Mouse (Mus musculus) intestine, embryonic 15.5 days (tissue): ENCODE measurements at regions not wholly inside any gene's neighbourhood (a gene's known extent, or its start where the extent isn't known, plus 50 kb on each side); places are given as distances from the start of the nearest gene placed in this dataset.
A peak's percentile ranks its signal among the peaks of the same experiment; 100 is the strongest.

Experiments used
- ATAC-seq: fragments of 200-750 bp; cut with Nextera tagmentation; 2 replicates; pipeline ENCODE4 v1.8.0; 2017; ENCODE audit warnings: moderate TSS enrichment, moderate library complexity
- H3K27ac ChIP-seq: fragments of 300-500 bp; sonication (generic); 2 replicates; pipeline ENCODE4 v1.5.1; 2015; ENCODE audit warnings: mild to moderate bottlenecking, inconsistent platforms
- H3K27me3 ChIP-seq: fragments of 300-500 bp; sonication (generic); replicated peaks from 2 replicates; pipeline ENCODE4 v1.6.1; 2015; ENCODE audit warnings: inconsistent platforms
- H3K36me3 ChIP-seq: fragments of 300-500 bp; sonication (generic); 2 replicates; pipeline ENCODE4 v1.6.1; 2015; ENCODE audit warnings: inconsistent platforms
- H3K4me1 ChIP-seq: fragments of 300-500 bp; sonication (generic); replicated peaks from 2 replicates; pipeline ENCODE4 v1.6.1; 2015; ENCODE audit warnings: inconsistent platforms
- H3K4me2 ChIP-seq: fragments of 300-500 bp; sonication (generic); replicated peaks from 2 replicates; pipeline ENCODE4 v1.6.1; 2015; ENCODE audit warnings: mild to moderate bottlenecking, inconsistent platforms
- H3K4me3 ChIP-seq: fragments of 300-500 bp; sonication (generic); replicated peaks from 2 replicates; pipeline ENCODE4 v1.5.1; 2015; ENCODE audit warnings: inconsistent platforms
- H3K9ac ChIP-seq: fragments of 300-500 bp; sonication (generic); 2 replicates; pipeline ENCODE4 v1.6.1; 2015; ENCODE audit warnings: inconsistent platforms
- H3K9me3 ChIP-seq: fragments of 300-500 bp; sonication (generic); 2 replicates; pipeline ENCODE4 v1.6.1; 2016; ENCODE audit warnings: inconsistent platforms
- WGBS: fragments of 180-500 bp; shearing (Covaris S2); methylation state at CpG from one replicate; pipeline ENCODE4 v1.1.7; 2015; 5-methylcytosine and 5-hydroxymethylcytosine counted together

DNA sequence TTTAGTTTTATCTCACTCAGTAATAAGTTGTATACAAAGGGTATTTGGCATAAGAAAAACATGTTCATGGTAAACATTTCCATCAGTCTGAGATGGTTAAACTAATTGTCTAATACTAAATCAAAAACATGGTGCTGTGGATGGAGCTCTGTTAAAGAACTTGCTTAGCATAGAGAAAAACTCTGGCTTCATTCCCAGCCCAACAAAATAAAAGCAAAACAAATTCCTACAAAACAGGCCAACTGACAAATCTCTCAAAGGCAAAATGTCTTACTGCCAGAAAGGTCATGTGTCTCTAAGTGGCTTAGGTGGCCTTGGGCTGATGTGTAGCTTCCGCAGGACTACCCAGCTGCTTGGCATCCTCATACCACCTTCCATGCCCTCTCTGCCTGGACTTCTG is 505.4 kb upstream of the Fbxo33 start:
- Histone ChIP-seq H3K9me3 (no peaks in the 10 kb centered on the region), H3K4me3 (no peak overlapping the region), H3K27me3 (no peaks in the 10 kb centered on the region), H3K36me3 (no peaks in the 10 kb centered on the region), H3K4me1 (no peaks in the 10 kb centered on the region), H3K27ac (no peak overlapping the region), H3K4me2 (no peak overlapping the region), H3K9ac (no peak overlapping the region)
- WGBS = 64% methylated on average over 1 of the region's 1 CpGs
- ATAC-seq = no peak

DNA sequence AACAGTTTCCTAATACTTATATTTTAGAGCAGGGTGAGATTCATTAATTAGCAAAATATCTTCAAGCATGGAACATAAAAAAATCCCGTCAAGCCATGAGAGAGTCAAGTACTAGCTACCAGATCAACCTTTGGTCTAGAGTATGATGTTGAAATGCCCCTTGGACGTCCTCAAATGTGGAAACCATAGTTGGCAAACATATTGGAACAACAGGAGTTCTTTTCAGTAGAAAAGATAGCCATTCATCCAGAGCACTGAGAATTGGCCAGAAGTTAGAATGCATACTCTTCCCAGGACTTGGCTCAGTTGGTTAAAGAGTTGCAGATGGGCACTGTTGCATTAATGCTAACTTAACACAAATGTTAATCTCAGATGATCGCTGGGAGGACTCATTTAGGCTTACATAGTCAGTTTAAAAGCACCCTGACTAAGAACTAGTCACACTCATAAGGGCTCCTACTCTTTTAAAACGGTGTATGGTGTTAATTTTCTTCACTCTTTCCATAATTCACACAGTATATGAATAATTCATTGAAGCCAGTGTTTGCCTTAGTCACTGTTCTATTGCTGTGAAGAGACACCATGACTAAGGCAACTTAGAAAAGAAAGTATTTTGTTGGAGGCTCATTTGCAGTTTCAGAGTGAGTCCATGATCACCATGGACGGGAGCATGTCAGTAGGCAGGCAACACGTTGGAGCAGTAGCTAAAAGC is 503.1 kb upstream of the Fbxo33 start:
- Histone ChIP-seq H3K4me1 (no peaks in the 10 kb centered on the region), H3K27ac (no peak overlapping the region), H3K4me2 (no peak overlapping the region), H3K9me3 (no peaks in the 10 kb centered on the region), H3K4me3 (no peak overlapping the region), H3K36me3 (no peaks in the 10 kb centered on the region), H3K27me3 (no peaks in the 10 kb centered on the region), H3K9ac (no peak overlapping the region)
- no peak for ATAC-seq
- WGBS = 79% methylated on average over 6 of the region's 6 CpGs

DNA sequence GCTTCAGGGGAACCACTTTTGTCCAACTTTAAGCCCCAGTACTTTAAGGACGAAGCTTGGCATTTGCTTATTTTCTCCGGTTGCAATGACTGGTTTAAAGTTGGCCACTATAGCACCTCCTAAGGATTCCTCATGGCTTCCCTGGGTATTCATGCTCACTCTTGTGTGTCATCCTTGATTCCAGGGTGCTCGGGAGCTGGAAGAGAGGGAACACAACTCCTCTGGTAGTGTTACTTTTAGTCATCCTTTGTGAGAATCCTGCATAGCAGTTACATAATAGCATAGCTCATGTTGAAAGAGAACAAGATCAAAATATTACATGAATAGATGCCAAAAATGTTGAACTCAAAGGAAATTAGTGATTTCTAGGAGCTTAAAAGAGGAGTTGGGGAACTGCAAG is 493.7 kb upstream of the Fbxo33 start:
- ATAC-seq = no peak
- WGBS = 85% methylated on average over 3 of the region's 3 CpGs

DNA sequence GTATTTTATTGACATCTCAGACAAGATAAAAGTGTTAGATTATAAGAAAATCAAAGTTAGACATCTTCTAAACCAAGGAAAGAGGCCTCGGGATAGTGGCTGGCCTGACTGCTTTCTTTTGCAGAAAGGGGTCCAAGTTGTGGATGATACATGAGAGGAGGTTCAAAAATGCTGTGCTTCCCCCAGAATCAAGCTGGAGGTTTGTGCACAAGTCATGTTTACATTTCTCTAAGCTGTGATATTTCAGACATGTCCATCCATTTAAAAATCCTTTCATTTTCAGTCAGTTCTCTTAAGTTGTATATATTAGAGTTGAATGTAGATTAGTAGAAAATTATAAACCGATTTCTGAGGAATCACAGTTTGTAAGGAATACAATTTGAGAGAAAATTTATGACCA is 463.7 kb upstream of the Fbxo33 start:
- no peak overlapping the region for H3K4me2 ChIP-seq
- H3K9me3 ChIP-seq = no peaks in the 10 kb centered on the region
- H3K27ac ChIP-seq = no peak overlapping the region
- H3K9ac ChIP-seq = no peak overlapping the region
- ATAC-seq = no peak
- no peaks in the 10 kb centered on the region for H3K4me1 ChIP-seq
- no peak overlapping the region for H3K4me3 ChIP-seq
- H3K27me3 ChIP-seq = no peaks in the 10 kb centered on the region
- 43% methylated on average over 2 of the region's 2 CpGs for WGBS
- no peaks in the 10 kb centered on the region for H3K36me3 ChIP-seq

More for the DNA sequence above, 493.7 kb upstream of the Fbxo33 start:
- Histone ChIP-seq H3K9ac (no peak overlapping the region), H3K9me3 (no peaks in the 10 kb centered on the region), H3K36me3 (no peaks in the 10 kb centered on the region), H3K27ac (no peak overlapping the region), H3K4me2 (no peak overlapping the region), H3K4me3 (no peak overlapping the region), H3K4me1 (no peaks in the 10 kb centered on the region), H3K27me3 (no peaks in the 10 kb centered on the region)

DNA sequence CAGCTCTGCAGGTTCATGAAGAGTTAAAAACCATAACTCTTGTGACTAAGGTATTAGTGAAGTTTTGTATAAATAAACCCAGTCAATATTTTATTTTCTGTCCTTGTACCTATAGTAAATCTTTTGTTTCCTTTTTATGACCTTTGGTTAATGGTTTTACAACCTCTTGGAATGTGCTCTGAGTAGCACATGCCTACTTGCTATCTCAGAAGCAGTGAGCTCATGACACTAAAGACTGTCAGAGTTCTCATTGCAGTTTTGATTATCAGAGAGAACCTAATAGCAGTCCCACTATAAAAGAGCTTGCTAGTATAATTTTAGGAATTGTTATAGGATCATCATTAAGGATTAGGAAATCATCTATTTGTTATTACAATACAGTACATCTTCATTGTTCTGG is 443.6 kb upstream of the Fbxo33 start:
- ATAC-seq = peak; percentile 74
- Histone ChIP-seq H3K4me2 (no peak overlapping the region), H3K4me1 (no peaks in the 10 kb centered on the region), H3K9ac (no peak overlapping the region), H3K27me3 (no peaks in the 10 kb centered on the region), H3K4me3 (no peak overlapping the region), H3K27ac (no peak overlapping the region), H3K9me3 (no peaks in the 10 kb centered on the region), H3K36me3 (no peaks in the 10 kb centered on the region)

DNA sequence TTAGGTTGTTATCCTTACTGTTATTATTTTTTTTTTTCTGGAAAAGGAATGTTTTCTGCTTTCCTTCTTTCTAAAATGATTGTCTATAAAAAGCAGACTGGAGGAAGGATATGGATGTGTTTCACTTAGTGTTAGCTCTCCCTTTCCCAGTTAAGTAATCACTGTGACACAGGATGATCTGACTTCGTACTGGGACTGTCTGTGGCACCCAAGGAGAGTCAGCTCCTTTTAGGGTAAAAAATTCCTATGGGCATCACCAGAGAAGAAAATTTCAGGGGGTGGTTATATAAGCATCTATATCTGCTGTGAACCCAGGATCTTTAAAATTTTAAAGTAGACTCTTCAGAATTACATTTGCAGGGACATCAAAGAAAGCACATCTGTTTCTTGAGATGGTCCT is 411.2 kb upstream of the Fbxo33 start:
- WGBS = 69% methylated on average over 1 of the region's 1 CpGs
- Histone ChIP-seq H3K4me3 (no peak overlapping the region), H3K9ac (no peak overlapping the region), H3K27ac (no peak overlapping the region), H3K4me2 (no peak overlapping the region), H3K4me1 (no peaks in the 10 kb centered on the region), H3K9me3 (no peaks in the 10 kb centered on the region), H3K27me3 (no peaks in the 10 kb centered on the region), H3K36me3 (no peaks in the 10 kb centered on the region)
- no peak for ATAC-seq

DNA sequence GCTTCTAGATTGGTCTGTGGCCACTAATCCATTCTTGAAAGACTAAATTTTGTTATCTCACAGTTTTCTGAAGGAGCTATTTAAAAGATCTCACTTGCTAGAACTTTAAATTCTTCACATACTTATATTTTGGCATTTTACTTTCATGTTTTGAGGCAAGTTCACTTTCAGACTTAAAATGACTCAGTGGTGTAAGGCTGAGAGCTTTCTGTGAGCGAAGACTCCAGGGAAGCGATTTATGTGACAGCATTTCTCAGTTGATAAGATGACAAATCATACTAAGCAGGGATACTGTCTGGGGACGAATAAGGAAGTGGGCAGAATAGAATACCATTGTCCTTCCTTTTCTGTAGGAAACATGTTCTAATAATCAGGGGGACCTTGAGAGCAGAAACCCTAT is 403.6 kb upstream of the Fbxo33 start:
- Histone ChIP-seq H3K4me1 (no peaks in the 10 kb centered on the region), H3K9ac (no peak overlapping the region), H3K4me2 (no peak overlapping the region), H3K9me3 (no peaks in the 10 kb centered on the region), H3K27ac (no peak overlapping the region), H3K36me3 (no peaks in the 10 kb centered on the region), H3K27me3 (no peaks in the 10 kb centered on the region), H3K4me3 (no peak overlapping the region)
- no peak for ATAC-seq
- WGBS = 77% methylated on average over 3 of the region's 3 CpGs

DNA sequence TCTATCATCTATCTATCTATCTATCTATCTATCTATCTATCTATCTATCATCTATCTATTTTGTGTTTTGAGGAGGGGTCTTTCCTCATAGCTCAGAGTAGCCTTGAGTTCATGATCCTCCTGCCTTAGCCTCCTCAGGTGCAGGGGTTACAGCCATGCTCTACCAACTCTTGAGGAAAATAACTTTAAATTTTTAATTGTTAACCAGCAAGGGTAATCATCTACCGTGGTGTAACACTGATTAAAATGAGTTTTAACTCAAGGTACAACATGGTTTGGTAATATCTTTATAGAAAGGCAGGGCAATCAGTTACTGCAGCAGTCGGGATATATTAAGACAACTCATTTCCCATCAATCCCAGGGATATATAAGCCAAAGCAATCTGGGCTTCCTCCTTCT is 401.6 kb upstream of the Fbxo33 start:
- Histone ChIP-seq H3K36me3 (no peaks in the 10 kb centered on the region), H3K27me3 (no peaks in the 10 kb centered on the region), H3K27ac (no peak overlapping the region), H3K4me3 (no peak overlapping the region), H3K4me2 (no peak overlapping the region), H3K9me3 (no peaks in the 10 kb centered on the region), H3K9ac (no peak overlapping the region), H3K4me1 (no peaks in the 10 kb centered on the region)
- ATAC-seq = no peak
- WGBS = 72% methylated on average over 2 of the region's 2 CpGs

DNA sequence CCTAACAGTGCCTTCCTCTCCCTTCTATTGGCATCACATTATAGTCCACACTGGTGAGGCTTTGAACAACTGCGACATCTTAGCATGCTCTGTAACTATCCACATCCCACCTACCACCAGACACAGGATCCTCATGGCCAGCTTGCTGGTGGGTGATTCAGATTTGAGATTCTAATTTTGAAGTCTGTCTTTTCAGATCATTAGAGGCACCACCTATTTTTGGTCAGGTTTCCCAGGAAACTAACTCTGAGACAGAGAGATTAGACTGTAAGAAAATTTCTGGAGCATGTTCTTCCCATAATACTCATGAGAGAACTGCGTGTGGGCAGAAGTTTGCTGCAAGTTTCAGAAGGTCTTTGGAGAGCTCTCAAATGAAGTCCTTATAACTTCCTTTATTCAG is 400.8 kb upstream of the Fbxo33 start:
- WGBS = 89% methylated on average over 2 of the region's 2 CpGs
- no peak for ATAC-seq

DNA sequence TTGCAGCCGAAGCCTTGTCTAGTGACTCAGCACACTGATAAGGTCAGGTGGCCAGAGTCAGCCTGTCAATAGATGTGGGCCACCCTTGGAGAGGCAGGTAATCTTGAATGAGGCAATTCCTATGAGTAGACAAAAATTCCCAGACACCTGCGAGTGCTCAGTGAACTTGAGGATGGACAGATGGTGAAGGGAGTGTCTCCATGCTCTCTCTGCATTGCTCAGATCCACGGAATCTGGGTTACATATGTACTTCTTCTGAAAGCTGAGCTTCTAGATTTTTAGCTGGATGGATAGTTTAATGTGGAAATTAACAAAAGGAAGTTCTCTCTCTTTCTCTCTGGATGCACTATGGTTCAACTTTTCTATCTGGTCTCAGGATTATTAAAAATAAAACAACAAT is 396.6 kb upstream of the Fbxo33 start:
- Histone ChIP-seq H3K36me3 (no peaks in the 10 kb centered on the region), H3K4me2 (no peak overlapping the region), H3K27ac (no peak overlapping the region), H3K9ac (no peak overlapping the region), H3K9me3 (no peaks in the 10 kb centered on the region), H3K27me3 (no peaks in the 10 kb centered on the region), H3K4me1 (no peaks in the 10 kb centered on the region), H3K4me3 (no peak overlapping the region)
- no peak for ATAC-seq
- WGBS = 67% methylated on average over 3 of the region's 3 CpGs

More for the DNA sequence above, 400.8 kb upstream of the Fbxo33 start:
- no peak overlapping the region for H3K4me2 ChIP-seq
- H3K36me3 ChIP-seq = no peaks in the 10 kb centered on the region
- H3K4me3 ChIP-seq = no peak overlapping the region
- H3K9me3 ChIP-seq = no peaks in the 10 kb centered on the region
- H3K27me3 ChIP-seq = no peaks in the 10 kb centered on the region
- H3K4me1 ChIP-seq = no peaks in the 10 kb centered on the region
- H3K27ac ChIP-seq = no peak overlapping the region
- no peak overlapping the region for H3K9ac ChIP-seq

DNA sequence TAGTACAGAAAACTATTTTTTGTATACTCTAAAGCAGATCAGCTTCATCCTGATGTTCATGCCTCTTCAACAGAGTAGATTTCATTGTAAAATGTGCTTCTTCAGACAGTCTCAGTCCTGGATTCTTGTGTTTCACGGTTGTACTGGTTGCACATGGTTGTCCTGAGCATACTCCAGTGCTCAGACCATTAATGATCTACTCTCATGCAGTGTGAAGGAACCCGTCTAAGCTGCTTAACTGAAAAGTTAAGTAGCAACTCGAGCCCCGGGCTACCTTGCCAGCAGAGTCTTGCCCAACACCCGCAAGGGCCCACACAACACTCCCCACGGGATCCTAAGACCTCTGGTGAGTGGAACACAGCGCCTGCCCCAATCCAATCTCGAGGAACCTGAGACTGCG is 380.3 kb upstream of the Fbxo33 start:
- Histone ChIP-seq H3K9ac (no peak overlapping the region), H3K4me2 (no peak overlapping the region), H3K9me3 (no peaks in the 10 kb centered on the region), H3K27ac (no peak overlapping the region), H3K27me3 (no peaks in the 10 kb centered on the region), H3K4me3 (no peak overlapping the region), H3K36me3 (no peaks in the 10 kb centered on the region), H3K4me1 (no peaks in the 10 kb centered on the region)
- WGBS = 84% methylated on average over 9 of the region's 9 CpGs
- ATAC-seq = no peak

DNA sequence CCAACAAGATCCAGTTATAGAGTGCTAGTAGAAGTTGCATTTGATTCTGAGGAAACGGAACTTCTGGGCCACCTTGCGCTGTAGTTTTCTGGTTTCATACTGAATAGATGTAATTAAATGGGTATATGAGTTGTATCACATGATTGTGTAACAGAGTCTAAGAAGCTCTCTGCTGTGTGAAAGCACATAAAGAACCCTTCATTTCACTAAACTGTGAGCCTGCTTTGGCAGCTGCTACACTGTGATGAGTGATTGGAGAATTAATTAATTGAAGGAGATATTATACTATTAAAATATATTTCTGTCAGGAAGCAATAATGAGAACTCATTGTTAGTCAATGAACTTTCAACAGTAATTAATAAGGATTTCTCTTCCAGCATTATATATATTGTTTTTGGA is 369.8 kb upstream of the Fbxo33 start:
- Histone ChIP-seq H3K9ac (no peak overlapping the region), H3K4me2 (no peak overlapping the region), H3K36me3 (no peaks in the 10 kb centered on the region), H3K4me1 (no peaks in the 10 kb centered on the region), H3K4me3 (no peak overlapping the region), H3K27ac (no peak overlapping the region), H3K27me3 (no peaks in the 10 kb centered on the region), H3K9me3 (no peaks in the 10 kb centered on the region)
- no peak for ATAC-seq
- 94% methylated on average over 2 of the region's 2 CpGs for WGBS

DNA sequence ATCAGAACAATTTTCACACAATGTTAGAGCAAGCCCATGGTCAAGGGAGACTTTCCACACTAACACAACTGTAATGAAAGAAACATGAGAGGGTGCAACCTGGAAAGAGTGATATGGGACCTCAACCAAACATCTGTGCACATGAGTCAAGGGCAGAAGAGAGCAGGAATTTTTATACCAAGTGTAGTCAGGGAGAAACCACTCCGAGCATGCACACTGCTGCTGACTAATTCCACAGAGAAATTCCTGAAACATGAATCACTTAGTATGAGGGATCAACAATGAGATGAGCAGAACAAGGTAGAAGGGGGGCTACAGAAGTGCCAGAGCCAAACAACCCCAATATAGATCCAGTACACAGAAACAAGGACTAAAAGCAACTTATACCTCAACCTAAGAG is 363.1 kb upstream of the Fbxo33 start:
- no peak for ATAC-seq
- Histone ChIP-seq H3K4me2 (no peak overlapping the region), H3K27me3 (no peaks in the 10 kb centered on the region), H3K4me1 (no peaks in the 10 kb centered on the region), H3K36me3 (no peaks in the 10 kb centered on the region), H3K4me3 (no peak overlapping the region), H3K27ac (no peak overlapping the region), H3K9me3 (no peaks in the 10 kb centered on the region), H3K9ac (no peak overlapping the region)
- WGBS = 45% methylated on average over 1 of the region's 1 CpGs
